Mouse (Mus musculus) cerebellum, postnatal 4 days (tissue): ENCODE measurements at regions not wholly inside any gene's neighbourhood (a gene's known extent, or its start where the extent isn't known, plus 50 kb on each side); places are given as distances from the start of the nearest gene placed in this dataset.

Experiments
- DNase-seq, 2 experiments: peaks; one replicate each; pipeline ENCODE4 v3.0.0; 2022; ENCODE audit warnings: low spot score in 2 of 2, mixed read lengths in 1 of 2

DNA sequence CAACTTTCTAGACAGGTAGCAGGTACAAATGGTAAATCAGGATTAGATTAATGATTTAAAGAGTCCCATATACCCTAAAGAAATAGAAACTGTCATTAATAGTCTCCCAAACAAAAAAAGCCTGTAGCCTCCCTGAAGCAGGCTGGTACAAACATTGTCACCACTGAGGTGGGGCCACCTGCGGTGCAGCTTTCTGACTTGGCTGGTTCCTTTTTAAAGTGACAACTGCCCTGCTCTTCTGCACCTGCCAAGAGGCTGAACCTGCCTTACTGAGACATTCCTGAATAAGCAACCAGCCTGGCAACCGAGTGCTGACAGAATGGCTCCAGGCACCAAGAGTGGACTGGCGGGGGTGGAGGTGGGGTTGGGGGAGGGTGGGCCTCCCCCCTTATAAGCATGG, 687.0 kb upstream of the Vrk2 start:
- no peak for DNase-seq

DNA sequence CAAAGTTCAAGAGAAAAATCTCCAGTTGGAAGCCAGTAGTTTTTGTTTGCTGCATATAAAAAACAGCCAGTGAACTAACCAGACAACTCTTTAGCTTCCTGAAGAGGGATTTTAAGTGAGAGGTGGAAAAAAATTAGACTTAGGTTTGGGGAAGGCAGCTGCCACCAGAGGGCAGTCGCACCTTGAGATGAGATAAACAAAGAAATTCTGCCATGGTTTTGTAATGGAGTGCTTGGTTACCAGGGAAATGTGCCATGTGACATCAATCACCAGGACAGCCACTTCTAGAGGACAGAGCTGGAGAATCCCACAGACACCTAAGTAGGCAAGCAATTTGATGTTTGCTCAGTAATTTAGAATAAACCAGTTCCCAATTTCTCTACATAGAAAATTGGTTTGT, 670.5 kb upstream of the Vrk2 start:
- peak; percentile 54 to 58 for DNase-seq

GRCm38 (mm10) chr11:27258521-27258920, 664.7 kb upstream of the Vrk2 start:
- no peak for DNase-seq

- DNase-seq = no peak
Observed at GRCm38 (mm10) chr11:27235884-27236283, 642.1 kb upstream of the Vrk2 start.

GRCm38 (mm10) chr11:27226454-27226853, 632.7 kb upstream of the Vrk2 start:
- DNase-seq = no peak

DNA sequence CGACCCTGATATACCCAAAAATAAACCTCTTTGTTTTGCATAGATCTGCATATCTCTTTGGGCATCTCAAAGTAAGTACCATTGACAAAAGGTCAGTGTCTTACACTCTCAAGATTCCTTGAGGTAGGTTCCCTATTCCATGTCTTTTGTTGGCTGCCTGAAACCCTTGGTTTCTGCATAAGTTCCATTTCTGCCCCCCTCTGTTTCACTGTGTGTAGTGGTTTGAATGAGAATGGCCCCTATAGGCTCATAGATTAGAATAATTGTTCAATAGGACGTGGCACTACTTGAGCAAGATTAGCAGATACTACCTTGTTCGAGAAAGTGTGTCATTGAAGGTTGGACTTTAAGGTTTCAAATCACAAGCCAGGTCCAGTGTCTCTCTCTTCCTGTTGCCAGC, 628.6 kb upstream of the Vrk2 start:
- no peak for DNase-seq

- no peak for DNase-seq
Observed at GRCm38 (mm10) chr11:27221956-27222355, 628.2 kb upstream of the Vrk2 start.

GRCm38 (mm10) chr11:27219715-27220699, 626.2 kb upstream of the Vrk2 start:
- DNase-seq = no peak

GRCm38 (mm10) chr11:27215752-27216151, 622.0 kb upstream of the Vrk2 start:
- no peak for DNase-seq

DNA sequence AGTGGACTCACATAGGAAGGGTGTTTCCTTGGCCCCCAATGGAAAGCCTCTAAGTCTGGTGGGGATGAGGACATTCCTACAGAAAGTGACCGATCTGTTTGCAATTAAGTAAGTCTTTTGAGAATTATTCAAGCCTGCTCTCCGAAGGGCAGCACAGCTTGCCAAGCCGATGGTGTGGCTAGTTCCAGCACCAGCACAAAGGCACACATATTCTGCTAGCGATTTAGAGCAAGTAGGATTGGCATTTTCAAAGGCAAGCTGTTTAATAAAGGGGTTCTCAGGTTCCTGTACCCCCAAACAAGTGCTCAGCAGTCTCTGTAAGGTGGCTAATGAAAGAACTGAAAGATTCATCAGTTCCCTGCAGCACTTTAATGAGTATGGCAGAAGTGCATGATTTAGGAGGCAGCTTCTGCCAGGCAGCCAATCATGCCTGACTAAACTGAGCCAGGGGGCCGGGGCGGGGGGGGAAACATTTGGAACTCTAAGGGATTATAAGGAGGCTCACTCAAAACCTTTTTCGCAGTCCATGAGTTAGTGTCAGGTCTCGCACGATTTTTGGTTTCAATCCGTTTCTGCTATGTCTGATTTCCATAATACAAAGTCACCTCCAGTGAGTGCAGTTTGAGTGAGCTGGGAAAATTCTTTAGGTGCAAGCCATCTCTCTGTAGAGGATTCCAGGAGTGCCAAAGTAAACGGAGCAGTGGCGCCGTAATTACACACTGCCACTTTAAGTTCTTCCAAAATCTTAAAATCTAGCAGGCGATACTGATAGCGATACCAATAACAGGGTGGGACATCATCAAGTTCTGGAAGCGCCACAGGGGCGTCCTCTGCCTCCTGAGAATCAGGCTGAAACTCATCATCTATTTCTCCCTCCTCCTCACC, 609.8 kb upstream of the Vrk2 start:
- DNase-seq = no peak

GRCm38 (mm10) chr11:27184035-27184434, 590.2 kb upstream of the Vrk2 start:
- DNase-seq = no peak

DNA sequence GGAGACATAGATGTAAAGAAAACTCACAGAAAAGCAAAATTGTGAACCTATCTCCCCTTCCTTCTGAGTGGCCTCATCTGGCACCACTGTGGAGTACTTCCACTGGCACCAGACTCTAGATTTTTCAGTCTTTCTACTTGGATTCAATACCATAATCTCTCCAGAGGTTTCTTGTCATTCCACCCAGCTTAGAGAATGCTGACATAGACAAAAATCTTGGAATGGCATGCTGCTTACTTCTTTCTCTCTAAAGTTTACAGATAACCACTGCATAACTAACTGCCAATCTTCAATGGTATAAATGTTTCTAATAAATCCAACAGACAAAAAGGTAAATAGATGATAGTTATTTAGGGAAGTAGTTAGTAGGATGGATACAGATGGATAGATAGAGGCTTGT, 589.6 kb upstream of the Vrk2 start:
- no peak for DNase-seq

DNA sequence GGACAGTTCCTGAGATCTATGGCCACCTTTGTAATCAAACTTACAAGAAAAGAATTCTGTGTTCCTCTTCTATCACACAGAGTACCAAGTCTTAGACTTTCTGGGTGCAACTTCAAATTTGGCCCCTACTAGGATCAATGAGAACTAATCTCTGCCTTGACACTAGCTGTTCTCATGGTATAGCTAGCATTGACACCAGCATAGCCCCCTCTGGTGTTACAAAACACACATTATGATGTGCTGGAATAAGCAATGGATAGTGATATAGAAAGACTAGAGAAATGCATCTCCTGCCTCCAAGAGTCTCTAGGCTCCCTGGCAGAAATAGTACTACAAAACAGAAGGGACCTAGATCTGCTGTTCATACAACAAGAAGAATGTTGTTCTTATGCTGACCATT, 566.6 kb upstream of the Vrk2 start:
- DNase-seq = no peak
